Mouse (Mus musculus) small intestine, adult 2 months (tissue): ENCODE results near the gene Gtpbp3.

Source experiments
- CTCF ChIP-seq: fragments of 200-500 bp; IDR thresholded peaks from 2 replicates; pipeline ENCODE4 v1.5.1; 2012; ENCODE audit warnings: low read depth, mild to moderate bottlenecking, control low read depth, inconsistent platforms, low read length, moderate library complexity, mixed read lengths; ENCODE audit not compliant: insufficient replicate concordance, insufficient read length; ENCODE audit errors: extremely low read depth
- POLR2A ChIP-seq: fragments of 200-500 bp; IDR thresholded peaks from 2 replicates; pipeline ENCODE4 v1.6.1; 2012; ENCODE audit warnings: low read depth, mild to moderate bottlenecking, control low read depth, inconsistent platforms, low read length, moderate library complexity

DNA sequence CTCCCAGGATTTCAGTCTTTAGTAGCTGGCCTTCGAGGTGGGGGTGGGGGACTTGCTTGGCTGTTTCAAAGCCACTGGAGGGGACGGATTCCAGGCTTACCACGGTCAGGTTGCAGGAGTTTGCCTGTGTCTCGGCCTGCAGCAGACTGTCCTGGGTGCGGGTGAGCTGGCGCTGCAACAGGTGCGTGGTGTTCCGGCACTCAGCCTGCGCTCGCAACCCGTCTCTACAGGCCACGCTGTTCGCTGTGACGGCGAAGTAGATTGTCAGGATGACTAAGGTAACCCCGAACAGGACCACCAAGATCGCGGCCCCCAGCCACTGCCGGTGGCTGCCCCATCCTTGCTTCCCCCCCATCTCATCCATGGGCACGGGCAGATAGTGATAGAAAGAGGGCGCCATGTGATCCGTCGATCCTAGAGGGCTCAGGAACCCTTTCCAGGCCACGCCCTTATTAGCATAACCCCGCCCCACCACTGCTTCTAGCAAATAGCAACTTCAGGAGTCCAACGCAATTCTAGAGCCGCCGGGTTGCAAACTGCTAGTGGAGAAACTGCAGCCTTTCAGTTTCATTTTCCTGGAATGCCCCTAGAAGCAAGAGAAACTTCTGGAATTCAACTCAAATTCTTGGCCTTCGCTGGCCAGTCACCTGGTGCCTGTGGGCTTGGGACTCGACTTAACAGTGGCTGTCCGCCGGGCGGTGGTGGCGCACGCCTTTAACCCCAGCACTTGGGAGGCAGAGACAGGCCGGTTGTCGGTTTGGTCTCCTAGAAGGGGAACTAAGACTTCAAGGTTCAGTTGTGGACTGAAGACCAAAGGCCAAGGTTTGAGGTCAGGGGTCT, 49.3 kb downstream of the Gtpbp3 start, which contains the start of gene Bst2:
- no peak for TF ChIP-seq CTCF
- no peak; the same call in 1 of the 2 replicates for TF ChIP-seq POLR2A
